Comparison of ENCODE assay signal across 12 mouse cellular contexts in genomic region chr12:15758866-15759265, GRCm38 (mm10). TPM values are rescaled to one million over a fixed set of nuclear protein-coding genes. Genes with fewer than 3 reads are reported as not detected.
A peak's percentile ranks its signal among the peaks of the same experiment; 100 is the strongest.
DNase-seq lines count a peak whose midpoint lies in the region; TF ChIP-seq lines count a peak whose summit lies in the region.
"Had no signal": no experiment of that assay in that cellular context is flagged by ENCODE, and none has a peak within 500 bp of the region (broad histone marks: within the 10 kb centered on the region; RNA-seq: fewer than 3 reads in every experiment).

No protein-coding gene starts in this region.

- no peak for TF ChIP-seq CTCF in brain, embryonic 14.5 days (IDR thresholded peaks at IDR 0.05; ENCODE audit: borderline replicate concordance, extremely low read depth, insufficient read depth, insufficient read length)
- TF ChIP-seq CTCF in thymus, adult 2 months (IDR thresholded peaks at IDR 0.05; ENCODE audit: borderline replicate concordance, control insufficient read depth, extremely low read depth, insufficient read depth, low read length, poor library complexity) = no peak

- DNase-seq in brain, embryonic 14.5 days (ENCODE audit: low read depth) = peak; percentile 78
- DNase-seq in cerebellum, adult 18-20 months = peak; percentile 8 to 17
- DNase-seq in layer of hippocampus, adult 11-12 months (ENCODE audit: low spot score) = peak; percentile 74
- DNase-seq in left cerebral cortex, postnatal 14 days (ENCODE audit: low spot score in 2 of 2) = peak; percentile 62 to 90
- no peak for DNase-seq in thymus, postnatal 14 days
- no peak for DNase-seq in thymus, adult 2 months
- no peak for DNase-seq in heart, adult 18-20 months
- DNase-seq: adrenal gland, postnatal 25 days; gastrocnemius, postnatal 25 days; heart, postnatal 4 days had no signal

- H3K27me3 ChIP-seq in thymus, adult 2 months (ENCODE audit: control insufficient read depth, insufficient read depth, low read length) = no peaks in the 10 kb centered on the region
- H3K27me3 ChIP-seq: limb, embryonic 13.5 days had no signal

- H3K36me3 ChIP-seq in thymus, adult 2 months (ENCODE audit: control insufficient read depth, insufficient read depth, low read length) = no peaks in the 10 kb centered on the region
- H3K36me3 ChIP-seq: G1E; limb, embryonic 13.5 days had no signal

- no peak overlapping the region for H3K4me3 ChIP-seq in thymus, adult 2 months (ENCODE audit: control insufficient read depth, insufficient read depth, low read length)
- H3K4me3 ChIP-seq: limb, embryonic 13.5 days had no signal

- H3K4me1 ChIP-seq in thymus, adult 2 months (replicated peaks; ENCODE audit: control insufficient read depth, insufficient read depth, low read length) = no peaks in the 10 kb centered on the region; the same call in 1 of the 2 replicates
- H3K4me1 ChIP-seq: limb, embryonic 13.5 days had no signal

- intact Hi-C loops in left cerebral cortex, postnatal 14 days (cut with DNase I) = no loop called here

- H3K27ac ChIP-seq in thymus, adult 2 months (ENCODE audit: control insufficient read depth, insufficient read depth, low read length) = no peak overlapping the region
- H3K27ac ChIP-seq: limb, embryonic 13.5 days had no signal

- TF ChIP-seq POLR2A in brain, embryonic 14.5 days (IDR thresholded peaks at IDR 0.05; ENCODE audit: borderline replicate concordance, extremely low read depth, insufficient read depth, insufficient read length, poor library complexity, severe bottlenecking) = no peak
- TF ChIP-seq POLR2A in thymus, adult 2 months (IDR thresholded peaks at IDR 0.05; ENCODE audit: control insufficient read depth, extremely low read depth, insufficient read depth, low read length, poor library complexity) = no peak

- 77% methylated on average over 2 of the region's 2 CpGs for WGBS in thymus, adult 2 months

RNA-seq across cellular contexts. Expression of gene Trib2, which starts 57.9 kb away (rescaled TPM):
- polyA plus RNA-seq in brain, embryonic 14.5 days (2012; rRNA removed) = 84.3 and 113 TPM in 2 replicates
- 10 to 100 TPM; 59.4 to 65.2 TPM for total RNA-seq in left cerebral cortex, postnatal 14 days (2021)
- polyA plus RNA-seq in thymus, adult 2 months (2012; rRNA removed) = 46.3 and 49.5 TPM in 2 replicates
- total RNA-seq in heart, adult 18-20 months (2021) = 10 to 100 TPM; 16.1 to 21.0 TPM
- polyA plus RNA-seq: G1E had no signal

Comparison
In these comparisons a context has a peak if more than half of its experiments do, and no peak if none do; other contexts are left out.
1. DNase-seq: peak in brain, embryonic 14.5 days (single experiment), cerebellum, adult 18-20 months (2 of 2), layer of hippocampus, adult 11-12 months (single experiment) and left cerebral cortex, postnatal 14 days (2 of 2); none in thymus, postnatal 14 days (single experiment), thymus, adult 2 months (single experiment) and heart, adult 18-20 months (0 of 2).